Mouse (Mus musculus) cerebellum, adult 18-20 months (tissue): ENCODE measurements around the gene Mctp1.

Source experiments
- DNase-seq, 2 experiments: peaks; one replicate each; pipeline ENCODE4 v3.0.0; 2021

The Mctp1 gene

DNA sequence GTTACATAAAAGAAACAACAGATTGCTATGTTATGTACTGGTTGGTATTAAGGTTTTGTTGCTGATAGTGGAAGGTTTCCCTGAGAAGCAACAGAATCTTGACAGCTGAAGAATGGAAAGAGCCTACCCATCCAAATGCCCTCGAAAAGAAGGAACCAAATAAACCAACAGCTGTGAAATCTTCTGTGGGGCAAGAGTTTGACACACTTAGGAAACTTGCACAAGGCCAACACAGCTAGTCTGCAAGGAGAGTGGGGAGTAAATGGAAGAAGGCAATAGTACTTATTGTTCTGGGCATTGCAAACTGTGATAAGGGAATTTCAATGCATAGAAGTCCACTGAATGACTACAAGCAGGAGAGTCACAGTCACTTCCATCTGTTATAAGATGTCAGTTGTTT is 236.2 kb downstream of the Mctp1 start:
- DNase-seq = no peak

- DNase-seq = no peak
These were observed 249.4 kb downstream of the Mctp1 start for GRCm38 (mm10) chr13:76633707-76634106.

GRCm38 (mm10) chr13:76638282-76638681 is 253.9 kb downstream of the Mctp1 start:
- DNase-seq = no peak

DNA sequence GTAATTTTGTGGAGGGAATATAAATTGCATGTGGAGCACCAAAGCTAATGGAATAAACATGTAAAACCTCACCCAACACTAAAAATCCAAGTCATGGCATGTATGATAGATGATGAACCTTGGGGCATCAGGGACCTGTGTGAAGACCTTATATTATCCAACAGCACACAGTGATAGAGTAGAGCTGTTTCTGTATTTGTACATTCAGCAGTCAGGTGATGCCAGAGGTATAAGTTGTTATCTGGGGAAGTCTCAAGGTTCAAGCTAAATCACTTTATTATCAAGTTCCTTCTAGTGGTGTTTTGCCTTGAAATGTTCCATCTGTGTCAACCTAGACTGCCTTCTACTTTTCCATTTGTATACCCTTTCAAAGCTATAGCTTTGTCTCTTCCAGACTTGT is 275.2 kb downstream of the Mctp1 start:
- no peak for DNase-seq

DNA sequence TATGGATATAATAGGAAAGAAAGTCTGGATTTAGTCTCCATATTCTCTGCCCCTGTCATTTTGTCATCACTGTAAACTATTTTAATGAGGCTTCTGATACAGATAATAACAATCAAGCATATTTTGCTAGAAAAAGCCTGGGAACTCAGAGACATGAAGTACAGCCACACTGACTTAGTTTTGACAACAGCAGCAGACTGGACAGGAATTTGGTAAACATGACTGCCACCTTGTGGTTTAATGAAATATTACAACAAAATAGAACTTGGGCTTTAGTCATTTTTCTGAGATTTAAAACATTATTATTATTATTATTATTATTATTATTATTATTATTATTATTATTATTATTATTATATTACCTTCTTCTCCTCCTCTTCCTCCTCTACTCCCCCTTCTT is 297.0 kb downstream of the Mctp1 start:
- no peak for DNase-seq

DNA sequence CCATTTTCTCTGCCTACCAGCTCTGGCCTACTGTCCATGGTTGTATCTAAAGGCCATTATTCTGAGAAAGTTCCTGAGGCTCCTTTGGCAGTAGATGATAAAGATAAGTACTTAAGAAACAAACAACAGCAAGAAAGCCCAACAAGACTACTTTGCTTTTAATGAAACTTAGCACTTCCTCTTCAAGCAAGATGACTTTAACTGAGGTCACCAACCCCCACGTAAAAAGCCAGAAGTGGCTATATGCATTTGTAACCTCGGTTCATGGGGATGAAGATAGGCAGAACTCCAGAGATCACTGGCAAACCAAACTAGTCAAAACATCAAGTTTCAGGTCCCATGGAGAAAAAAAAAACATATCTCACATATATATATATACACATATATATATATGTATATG is 305.0 kb downstream of the Mctp1 start:
- DNase-seq = no peak

DNA sequence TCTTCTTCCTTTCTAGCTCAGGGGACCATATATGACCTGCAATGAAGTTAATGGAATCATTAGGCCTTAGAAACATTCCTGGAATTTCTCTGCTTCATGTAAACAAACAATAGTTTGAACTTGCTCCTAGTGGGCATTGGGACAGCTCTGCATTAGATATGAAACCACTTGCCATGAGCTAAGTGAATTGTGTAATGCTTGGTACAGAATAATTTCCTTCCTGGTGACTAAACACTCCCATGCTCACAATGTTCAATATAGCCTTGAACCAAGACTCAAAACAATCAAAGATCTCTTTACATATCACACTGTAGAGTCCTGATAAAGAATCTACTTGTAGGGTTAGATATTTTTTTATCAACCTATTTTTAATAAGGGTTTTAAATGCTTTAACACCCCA is 305.8 kb downstream of the Mctp1 start:
- DNase-seq = no peak

- DNase-seq = no peak
These were observed 306.4 kb downstream of the Mctp1 start for GRCm38 (mm10) chr13:76690697-76691096.

DNA sequence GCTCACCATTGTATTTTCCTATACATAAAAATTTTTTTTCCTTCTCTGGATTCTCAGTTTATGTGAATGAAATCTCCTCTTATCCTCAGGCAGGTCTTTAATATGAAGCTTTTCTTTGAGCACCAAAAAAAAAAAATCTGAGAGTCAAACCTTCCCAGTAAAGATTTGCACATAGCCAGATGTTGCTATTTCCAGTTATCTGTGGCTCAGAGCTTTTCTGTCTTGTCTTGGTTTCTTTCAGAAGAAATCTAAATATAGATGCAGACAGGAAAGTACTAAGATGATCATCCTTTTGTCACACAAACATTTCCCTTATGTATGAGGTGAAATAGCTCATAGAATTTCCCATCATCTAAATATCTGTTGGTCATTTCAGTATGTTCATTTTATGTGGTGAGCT is 349.7 kb downstream of the Mctp1 start:
- no peak for DNase-seq

GRCm38 (mm10) chr13:76750663-76751429 is 366.5 kb downstream of the Mctp1 start:
- DNase-seq = no peak

DNA sequence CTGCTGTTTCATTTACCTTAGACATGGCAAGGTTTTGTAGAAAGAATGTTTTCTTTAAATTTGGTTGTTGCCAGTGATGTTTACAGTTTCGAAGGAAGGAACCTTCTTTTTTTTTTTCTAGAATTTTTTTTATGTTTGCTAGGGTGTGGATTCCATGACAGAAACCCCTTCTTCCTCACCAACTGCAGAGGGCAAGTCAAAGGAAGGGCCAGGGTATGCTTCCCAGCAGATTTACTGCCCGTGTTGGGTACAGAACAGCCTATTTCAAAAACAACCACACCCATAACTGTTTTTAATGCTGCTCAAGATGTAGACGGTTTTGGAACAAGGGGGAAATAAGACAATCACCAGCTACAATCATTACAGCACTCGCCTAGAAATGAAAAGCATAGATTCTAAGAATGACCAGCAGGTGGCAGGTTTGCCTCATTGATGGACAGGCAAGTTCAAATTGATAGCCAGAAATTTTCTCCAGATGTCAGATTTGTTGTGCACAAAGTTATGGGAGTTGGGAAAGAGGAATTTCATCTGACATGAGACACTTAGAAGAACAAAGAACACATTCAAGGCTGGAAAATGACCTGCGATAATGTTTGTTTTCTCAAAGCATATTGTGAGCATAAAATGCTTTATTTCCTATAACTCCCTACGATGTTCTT is 375.6 kb downstream of the Mctp1 start:
- DNase-seq = peak; percentile 46 to 62

DNA sequence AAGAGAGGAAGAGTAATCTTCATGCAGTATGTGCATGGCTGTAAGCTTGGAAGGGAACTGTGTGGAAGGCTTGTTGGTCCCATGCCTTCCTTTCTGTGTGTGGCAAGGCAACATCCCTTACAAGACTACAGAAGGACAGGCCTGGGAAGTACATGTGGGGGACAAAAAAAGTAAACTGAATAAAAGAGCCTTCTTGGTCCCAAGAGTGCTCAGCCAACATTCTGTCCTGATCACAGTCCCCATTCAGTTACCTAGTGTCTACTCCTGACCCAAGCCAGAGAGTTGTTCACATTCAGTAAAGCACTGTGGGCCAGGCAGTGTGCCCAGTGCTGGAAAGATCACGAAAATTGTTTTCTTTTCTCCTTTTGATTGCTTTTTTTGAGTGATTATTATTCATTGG is 415.3 kb downstream of the Mctp1 start:
- DNase-seq = no peak

- no peak for DNase-seq
These were observed 416.8 kb downstream of the Mctp1 start for GRCm38 (mm10) chr13:76801126-76801632.

DNA sequence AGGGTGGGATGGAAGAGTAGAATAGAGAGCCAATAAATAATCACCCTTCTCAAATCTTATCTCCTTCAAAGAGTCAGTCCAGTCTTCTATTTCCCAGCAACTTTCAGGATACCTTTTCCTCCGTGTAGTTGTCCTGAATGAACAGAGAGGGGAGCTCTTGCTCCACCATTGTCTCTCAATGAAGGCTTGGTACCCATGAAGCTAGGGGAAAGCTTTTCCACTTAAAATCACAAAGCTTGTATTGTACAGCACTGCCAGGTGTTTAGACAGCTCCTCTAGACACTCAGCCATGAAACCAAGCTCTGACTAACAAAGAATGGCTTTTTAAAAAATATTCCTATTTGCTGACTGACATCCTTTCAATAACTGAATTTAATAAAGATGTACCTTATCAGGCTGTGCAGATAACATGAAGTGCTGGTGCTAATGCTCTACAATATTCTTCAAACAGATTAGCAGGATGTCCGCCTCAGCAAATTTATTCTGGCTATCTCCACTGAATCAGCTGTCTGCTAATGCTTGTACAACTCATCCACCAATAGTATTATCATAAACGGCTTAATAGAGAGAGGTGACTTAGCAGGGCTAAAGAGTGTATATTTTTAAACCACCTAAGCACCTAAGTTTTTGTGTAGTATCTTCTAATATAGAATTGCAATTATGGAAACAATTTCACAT is 417.9 kb downstream of the Mctp1 start:
- no peak for DNase-seq

DNA sequence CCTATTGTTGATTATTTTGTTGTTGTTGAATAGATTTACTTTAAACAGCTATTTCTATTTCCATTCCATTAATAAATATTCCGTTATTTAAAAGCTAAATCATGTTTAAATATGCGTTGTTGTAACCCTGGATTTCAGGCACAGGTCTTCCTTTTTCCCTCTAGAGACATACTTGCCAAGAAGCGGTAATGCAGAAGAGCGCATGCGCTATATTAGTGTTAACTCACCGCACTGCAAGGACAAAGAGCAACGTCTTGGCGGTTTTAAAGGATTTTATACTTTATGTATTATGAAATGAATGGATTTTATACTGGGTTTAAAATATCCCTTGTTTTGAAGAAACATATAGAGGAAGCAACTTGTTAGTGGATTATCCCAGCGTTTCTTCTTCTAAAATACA is 418.6 kb downstream of the Mctp1 start:
- no peak for DNase-seq

- DNase-seq = no peak
These were observed 419.5 kb downstream of the Mctp1 start for GRCm38 (mm10) chr13:76803799-76804198.

- no peak for DNase-seq
These were observed 424.6 kb downstream of the Mctp1 start for GRCm38 (mm10) chr13:76808871-76809390.

DNA sequence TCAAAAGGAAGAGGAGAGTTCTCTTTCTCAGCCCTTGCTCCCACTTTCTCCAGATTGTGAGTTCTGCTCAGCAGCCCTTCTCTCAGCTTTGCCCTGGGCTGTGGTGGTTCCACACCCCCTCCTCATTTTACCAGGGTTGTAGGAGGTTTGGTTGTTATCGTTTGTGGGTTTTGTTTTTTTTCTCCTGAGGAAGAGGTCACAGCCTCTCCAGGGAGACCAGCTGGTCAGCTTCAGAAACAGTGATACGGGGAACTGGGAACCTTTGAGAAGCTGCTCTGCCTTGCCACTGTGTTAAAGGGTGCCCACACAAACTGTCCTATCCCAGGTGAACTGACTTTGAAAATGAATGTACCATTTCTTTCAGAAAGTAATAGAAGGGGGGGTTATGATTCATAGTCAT is 425.5 kb downstream of the Mctp1 start:
- no peak for DNase-seq

DNA sequence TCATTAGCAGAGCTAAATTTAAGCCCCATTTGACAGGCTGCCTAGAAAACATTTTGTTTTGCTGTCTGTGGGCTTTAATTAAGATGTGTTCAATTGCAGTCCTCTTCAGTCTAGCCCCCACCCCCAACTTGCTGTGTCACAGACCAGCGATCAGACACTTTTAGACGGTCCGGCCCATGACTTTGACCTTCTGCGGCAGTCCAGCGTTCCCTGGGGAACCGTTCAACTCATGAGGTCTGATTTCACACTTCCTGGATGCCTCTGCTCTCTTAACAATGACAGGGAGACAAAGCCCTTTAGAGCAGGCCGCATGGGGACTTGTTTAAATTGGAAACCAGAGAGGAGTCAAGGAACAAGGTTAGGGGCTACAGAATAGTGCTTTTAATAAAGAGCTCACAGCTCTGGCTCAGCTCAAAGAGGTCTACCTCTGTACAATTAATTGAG is 426.2 kb downstream of the Mctp1 start:
- DNase-seq = no peak

GRCm38 (mm10) chr13:76823083-76823482 is 438.7 kb downstream of the Mctp1 start:
- DNase-seq = no peak

DNA sequence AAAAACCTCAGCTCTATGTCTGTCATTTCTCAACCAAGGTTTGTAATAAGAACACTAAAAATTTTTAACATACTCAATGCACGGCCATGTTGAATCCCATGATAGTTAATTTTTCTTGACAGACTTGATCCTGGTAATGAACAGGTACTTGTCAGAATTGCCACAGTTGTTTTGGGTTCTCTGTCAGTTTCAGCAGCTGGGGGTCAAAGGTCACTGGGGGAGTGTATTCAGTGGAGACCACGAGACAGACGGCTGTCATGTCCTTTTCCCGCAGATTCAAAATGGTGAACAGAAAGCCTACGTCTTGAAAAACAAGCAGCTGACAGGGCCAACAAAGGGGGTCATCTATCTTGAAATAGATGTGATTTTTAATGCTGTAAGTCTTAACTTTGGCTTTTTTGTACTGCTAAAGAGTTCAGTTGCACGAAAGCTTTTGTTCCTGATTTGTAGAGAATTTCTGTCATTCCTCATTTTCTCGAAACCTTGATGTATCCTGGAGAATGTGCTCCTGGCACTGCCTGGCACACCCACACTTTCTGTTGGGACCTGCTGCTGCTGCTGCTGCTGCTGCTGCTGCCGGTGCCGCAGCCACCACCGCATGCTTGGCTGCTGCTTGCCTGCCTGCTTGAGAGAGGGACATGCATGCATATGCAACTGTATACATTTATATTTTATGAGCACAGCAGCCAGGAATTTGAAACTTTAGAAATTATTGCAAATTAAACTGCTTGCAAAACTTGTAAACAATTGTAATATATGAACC is 440.8 kb downstream of the Mctp1 start:
- DNase-seq = no peak

DNA sequence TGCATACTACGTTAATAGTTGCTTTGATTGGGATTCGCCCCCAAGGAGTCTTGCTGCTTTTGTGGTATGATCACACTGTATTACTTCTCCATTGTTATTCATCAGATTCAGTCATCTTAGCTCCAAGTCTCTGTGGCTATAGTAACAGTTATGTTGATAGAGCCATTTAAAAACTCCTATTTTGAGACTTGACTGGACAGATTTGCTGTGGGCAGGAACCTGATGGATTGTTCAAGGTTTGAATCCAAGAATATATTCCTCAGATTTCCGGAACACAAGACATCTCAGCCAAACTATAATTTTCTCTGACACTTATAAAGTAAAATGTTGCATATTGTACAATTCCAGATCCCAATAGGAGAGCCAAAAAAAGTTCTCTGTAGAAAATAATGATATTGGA is 443.4 kb downstream of the Mctp1 start:
- no peak for DNase-seq

DNA sequence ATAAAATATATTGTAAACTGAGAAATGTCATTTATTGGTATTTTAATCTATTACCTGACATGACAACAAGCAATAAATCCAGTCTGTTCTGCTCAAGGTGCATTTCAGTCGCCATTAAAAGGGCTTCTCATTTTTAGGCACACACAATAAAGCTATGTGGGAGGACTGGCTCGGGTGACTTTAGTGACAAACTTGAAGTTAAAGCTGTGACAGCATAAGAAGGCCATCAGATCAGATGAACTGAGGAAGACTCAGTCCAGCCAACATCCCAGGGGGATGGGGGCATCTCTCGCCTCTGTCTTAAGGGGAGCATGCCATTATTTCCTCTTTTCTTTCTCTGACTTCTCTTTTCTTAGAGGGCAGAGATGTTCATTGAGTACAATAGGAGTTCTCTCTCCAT is 453.7 kb downstream of the Mctp1 start:
- no peak for DNase-seq
